Mouse (Mus musculus): ENCODE measurements around the gene Lyst.

- TF ChIP-seq CTCF (IDR thresholded peaks at IDR 0.05; ENCODE audit: low read depth), result no peak
- no peak for TF ChIP-seq EP300 (optimal IDR thresholded peaks at IDR 0.05)
Measured at GRCm38 (mm10) chr13:13791981-13792380, 201.8 kb downstream of the Lyst start.

Measured in stomach, postnatal 0 days (tissue).